In the genomic region with DNA sequence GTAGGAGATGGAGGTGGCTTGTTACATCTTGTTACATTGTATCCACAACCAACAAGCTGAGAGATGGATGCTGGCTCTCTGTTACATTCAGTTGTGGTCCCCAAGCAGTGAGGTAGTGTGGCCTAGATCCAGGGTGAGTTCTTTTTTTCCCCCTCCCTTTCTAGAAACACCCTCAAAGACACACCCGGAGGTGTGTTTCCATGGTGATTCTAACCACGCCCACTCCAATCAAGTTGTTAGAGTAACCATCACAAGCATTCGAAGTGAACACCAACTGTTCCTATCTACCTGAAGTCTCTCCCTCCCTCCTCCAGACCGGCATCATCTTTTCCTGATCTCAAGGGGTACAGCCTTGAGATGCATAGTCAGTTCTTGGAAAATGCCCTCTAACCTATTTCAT, we compare ENCODE assay signal across 11 mouse cellular contexts.
"Had no signal": no experiment of that assay in that cellular context is flagged by ENCODE, and none has a peak within 500 bp of the region (broad histone marks: within the 10 kb centered on the region; RNA-seq: fewer than 3 reads in every experiment).

No protein-coding gene starts in this region.

- DNase-seq: gastrocnemius, postnatal 25 days; heart, adult 18-20 months; heart, postnatal 14 days; heart, postnatal 36 days; kidney, adult 18-20 months; kidney, adult 8-10 months; kidney, postnatal 14 days; kidney, postnatal 36 days; layer of hippocampus, adult 9-11 months; layer of hippocampus, postnatal 36 days; left cerebral cortex, postnatal 4 days had no signal
